Mouse (Mus musculus) lung, embryonic 14.5 days (tissue): ENCODE data around the gene Tspan6. TPM values are rescaled to one million over a fixed set of nuclear protein-coding genes. Genes with fewer than 3 reads are reported as not detected.

Experiments
- ATAC-seq: fragments of 200-750 bp; cut with Nextera tagmentation; 2 replicates; pipeline ENCODE4 v1.8.0; 2017; ENCODE audit warnings: mild to moderate bottlenecking, moderate TSS enrichment, moderate library complexity; ENCODE audit not compliant: insufficient read depth
- DNase-seq: peaks from one replicate; pipeline ENCODE4 v3.0.0-alpha.2; 2015
- H3K27ac ChIP-seq: fragments of 300-500 bp; sonication (generic); 2 replicates; pipeline ENCODE4 v1.5.1; 2014; ENCODE audit warnings: low read depth, mild to moderate bottlenecking, moderate library complexity
- H3K27me3 ChIP-seq: fragments of 300-500 bp; sonication (generic); 2 replicates; pipeline ENCODE4 v1.6.1; 2014; ENCODE audit warnings: low read length, control low read depth; ENCODE audit not compliant: insufficient read depth
- H3K36me3 ChIP-seq: fragments of 300-500 bp; sonication (generic); 2 replicates; pipeline ENCODE4 v1.6.1; 2014; ENCODE audit warnings: control low read depth; ENCODE audit not compliant: insufficient read depth
- H3K4me1 ChIP-seq: fragments of 300-500 bp; sonication (generic); 2 replicates; pipeline ENCODE4 v1.6.1; 2014; ENCODE audit warnings: antibody characterized with exemption, control low read depth; ENCODE audit not compliant: insufficient read depth
- H3K4me2 ChIP-seq: fragments of 300-500 bp; sonication (generic); 2 replicates; pipeline ENCODE4 v1.6.1; 2014; ENCODE audit warnings: mild to moderate bottlenecking
- H3K4me3 ChIP-seq: fragments of 300-500 bp; sonication (generic); 2 replicates; pipeline ENCODE4 v1.5.1; 2014; ENCODE audit warnings: low read depth, low read length
- H3K9ac ChIP-seq: fragments of 300-500 bp; sonication (generic); 2 replicates; pipeline ENCODE4 v1.6.1; 2014
- H3K9me3 ChIP-seq: fragments of 300-500 bp; sonication (generic); 2 replicates; pipeline ENCODE4 v1.6.1; 2016; ENCODE audit warnings: low read depth, low read length, control low read depth
- CTCF ChIP-seq: IDR thresholded peaks from 2 replicates; pipeline ENCODE4 v1.5.1; 2016; ENCODE audit warnings: antibody characterized with exemption, low read depth
- WGBS: fragments of 180-500 bp; shearing (Covaris S2); extraction: QIAGEN DNeasy Blood & Tissue Kit; methylation state at CpG from one replicate; pipeline ENCODE4 v1.1.7; 2014; 5-methylcytosine and 5-hydroxymethylcytosine counted together
- polyA plus RNA-seq: library from polyadenylated mRNA; unstranded; fragments of >200 nt; fragmentation: Nextera tagmentation; extraction: Ambion mirVana; gene quantifications from 2 replicates; pipeline ENCODE4 v1.2.1, GENCODE M21; 2014

Tspan6 gene
- 186 and 189 TPM in 2 replicates for polyA plus RNA-seq

GRCm38 (mm10) chrX:133898014-133898542 lies at the start of gene Tspan6:
Gene Tspan6, minus strand, starts transcription at chrX:133898429.
- H3K4me2 ChIP-seq, result peak within 1 kb of the TSS; percentile 62
- TF ChIP-seq CTCF, result peak; percentile 55
- peak; percentile 97 for ATAC-seq
- no peaks in the 10 kb centered on the region for H3K9me3 ChIP-seq
- DNase-seq, result peak; percentile 95
- 12% methylated on average over 33 of the region's 33 CpGs for WGBS
- no peaks in the 10 kb centered on the region for H3K27me3 ChIP-seq
- peak within 1 kb of the TSS; percentile 77 for H3K9ac ChIP-seq
- H3K27ac ChIP-seq, result 0 out of 2 replicates have a peak within 1 kb of the TSS, but pooled peaks have one; percentile 24
- no peaks in the 10 kb centered on the region for H3K4me1 ChIP-seq
- peak within 1 kb of the TSS; percentile 55 for H3K4me3 ChIP-seq
- peaks cover 4% of the 10 kb centered on the region for H3K36me3 ChIP-seq

- no peaks in the 10 kb centered on the region for H3K9me3 ChIP-seq
- no peaks in the 10 kb centered on the region for H3K27me3 ChIP-seq
- ATAC-seq, result peak; percentile 70; the same call in 1 of the 2 replicates
- H3K9ac ChIP-seq, result no peak overlapping the region
- WGBS, result 30% methylated on average over 3 of the region's 3 CpGs
- no peak overlapping the region for H3K4me3 ChIP-seq
- TF ChIP-seq CTCF, result peak; percentile 82
- H3K36me3 ChIP-seq, result no peaks in the 10 kb centered on the region
- H3K27ac ChIP-seq, result no peak overlapping the region
- H3K4me1 ChIP-seq, result no peaks in the 10 kb centered on the region
- no peak overlapping the region for H3K4me2 ChIP-seq
- DNase-seq, result peak; percentile 81
These were observed 49.2 kb upstream of the Tspan6 start for GRCm38 (mm10) chrX:133947427-133947826.

- no peak for ATAC-seq
These were observed 41.3 kb upstream of the Tspan6 start for GRCm38 (mm10) chrX:133939561-133939960.

GRCm38 (mm10) chrX:133936605-133937225 lies 38.5 kb upstream of the Tspan6 start:
- H3K27ac ChIP-seq, result no peak overlapping the region
- WGBS, result 72% methylated on average over 4 of the region's 4 CpGs
- H3K4me1 ChIP-seq, result no peaks in the 10 kb centered on the region
- no peaks in the 10 kb centered on the region for H3K27me3 ChIP-seq
- H3K9ac ChIP-seq, result no peak overlapping the region
- no peak for ATAC-seq
- no peaks in the 10 kb centered on the region for H3K36me3 ChIP-seq
- no peaks in the 10 kb centered on the region for H3K9me3 ChIP-seq
- no peak for TF ChIP-seq CTCF
- no peak overlapping the region for H3K4me2 ChIP-seq
- H3K4me3 ChIP-seq, result no peak overlapping the region
- no peak for DNase-seq

More at GRCm38 (mm10) chrX:133939561-133939960, 41.3 kb upstream of the Tspan6 start:
- TF ChIP-seq CTCF, result no peak
- Histone ChIP-seq H3K4me1 (no peaks in the 10 kb centered on the region), H3K36me3 (no peaks in the 10 kb centered on the region), H3K4me3 (no peak overlapping the region), H3K9me3 (no peaks in the 10 kb centered on the region), H3K27me3 (no peaks in the 10 kb centered on the region), H3K4me2 (no peak overlapping the region), H3K27ac (no peak overlapping the region), H3K9ac (no peak overlapping the region)
- 58% methylated on average over 1 of the region's 1 CpGs for WGBS
- DNase-seq, result peak; percentile 7

- WGBS, result 58% methylated on average over 12 of the region's 12 CpGs
- Histone ChIP-seq H3K4me3 (no peak overlapping the region), H3K9ac (no peak overlapping the region), H3K4me2 (no peak overlapping the region), H3K27ac (no peak overlapping the region), H3K4me1 (no peaks in the 10 kb centered on the region), H3K9me3 (no peaks in the 10 kb centered on the region), H3K36me3 (no peaks in the 10 kb centered on the region), H3K27me3 (no peaks in the 10 kb centered on the region)
- peak; percentile 31; the same call in 1 of the 2 replicates for ATAC-seq
- DNase-seq, result peak; percentile 70
- TF ChIP-seq CTCF, result peak; percentile 64
These were observed 33.2 kb upstream of the Tspan6 start for GRCm38 (mm10) chrX:133931302-133932013.

- no peak for ATAC-seq
- 62% methylated on average over 5 of the region's 5 CpGs for WGBS
- no peak for TF ChIP-seq CTCF
- no peaks in the 10 kb centered on the region for H3K36me3 ChIP-seq
- no peak overlapping the region for H3K27ac ChIP-seq
- DNase-seq, result no peak
- H3K4me3 ChIP-seq, result no peak overlapping the region
- no peak overlapping the region for H3K4me2 ChIP-seq
- no peaks in the 10 kb centered on the region for H3K27me3 ChIP-seq
- H3K9ac ChIP-seq, result no peak overlapping the region
- H3K9me3 ChIP-seq, result no peaks in the 10 kb centered on the region
- no peaks in the 10 kb centered on the region for H3K4me1 ChIP-seq
These were observed 28.5 kb upstream of the Tspan6 start for GRCm38 (mm10) chrX:133926760-133927159.

- no peak overlapping the region for H3K27ac ChIP-seq
- DNase-seq, result no peak
- no peak for TF ChIP-seq CTCF
These were observed 23.0 kb upstream of the Tspan6 start for GRCm38 (mm10) chrX:133921187-133921586.

More at GRCm38 (mm10) chrX:133921187-133921586, 23.0 kb upstream of the Tspan6 start:
- Histone ChIP-seq H3K4me1 (no peaks in the 10 kb centered on the region), H3K4me2 (no peak overlapping the region), H3K4me3 (no peak overlapping the region), H3K36me3 (no peaks in the 10 kb centered on the region), H3K27me3 (no peaks in the 10 kb centered on the region), H3K9ac (no peak overlapping the region), H3K9me3 (no peaks in the 10 kb centered on the region)
- no peak for ATAC-seq
- 63% methylated on average over 4 of the region's 4 CpGs for WGBS
